Mouse (Mus musculus) mesoderm, embryonic 11.5 days (tissue): ENCODE results near the gene Il25.

Source experiments
- DNase-seq: peaks from one replicate; pipeline ENCODE4 v3.0.0-alpha.2; 2012; ENCODE audit warnings: low read depth, low spot score

Gene Il25

GRCm38 (mm10) chr14:54932645-54933150, at the start of gene Il25:
Gene Il25 (plus strand): TSS chr14:54932695.
- no peak for DNase-seq

GRCm38 (mm10) chr14:54883154-54884021, 49.1 kb upstream of the Il25 start, which contains the start of the genes Bcl2l2 and Gm20521:
Gene Bcl2l2 (plus strand): TSS chr14:54883377.
Gene Gm20521 (plus strand): TSS chr14:54883441.
- peak; percentile 91 for DNase-seq

GRCm38 (mm10) chr14:54884022-54884712, 48.3 kb upstream of the Il25 start:
- DNase-seq = no peak

GRCm38 (mm10) chr14:54885309-54885708, 47.2 kb upstream of the Il25 start:
- no peak for DNase-seq

DNA sequence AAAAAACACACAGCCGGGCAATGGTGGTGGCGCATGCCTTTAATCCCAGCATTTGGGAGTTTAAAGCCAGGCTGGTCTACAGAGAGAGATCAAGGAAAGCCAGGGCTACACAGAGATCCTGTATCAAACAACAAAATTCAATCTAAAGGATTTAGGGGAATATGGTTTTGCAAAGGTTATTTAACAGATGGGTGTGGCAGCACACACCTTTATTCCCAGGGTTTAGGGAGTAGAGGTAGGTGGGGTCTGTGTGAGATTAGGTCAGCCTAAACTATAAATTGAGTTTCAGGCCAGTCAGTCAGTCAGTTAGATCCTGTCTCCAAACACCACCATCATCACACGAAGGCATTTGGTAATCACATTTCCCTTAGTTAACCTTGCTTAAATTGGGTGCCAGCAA, 40.3 kb upstream of the Il25 start, which contains the start of gene Pabpn1:
Gene Pabpn1, plus strand, starts transcription at position 301 of the 400 bp plus-strand sequence.
- DNase-seq = no peak

DNA sequence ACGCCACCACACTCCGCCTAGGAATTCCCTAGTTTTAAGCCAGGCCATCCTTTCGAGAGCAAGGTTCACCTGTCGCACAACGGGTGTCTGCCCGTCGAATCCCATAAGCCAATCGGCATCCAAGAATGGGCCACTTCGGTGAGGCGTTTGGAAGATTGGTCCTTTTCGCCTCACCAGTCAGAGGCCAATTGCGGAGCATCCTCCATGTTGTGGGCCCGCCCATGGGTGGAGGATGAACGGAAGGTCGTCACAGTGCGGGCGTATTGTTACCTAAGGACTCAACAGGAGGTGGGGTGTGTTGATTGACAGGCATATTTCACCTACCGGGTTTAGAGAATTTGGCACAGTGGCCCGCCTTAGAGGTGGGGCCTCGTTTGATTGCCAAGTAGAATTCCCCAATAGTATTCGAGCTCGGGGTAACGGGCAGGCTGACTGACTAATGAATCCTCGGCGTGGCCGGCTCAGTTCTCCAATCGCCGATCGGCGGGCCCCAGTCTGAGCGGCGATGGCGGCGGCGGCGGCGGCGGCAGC, 38.8 kb upstream of the Il25 start:
- peak; percentile 99 for DNase-seq

GRCm38 (mm10) chr14:54894296-54895151, 38.0 kb upstream of the Il25 start:
- no peak for DNase-seq

GRCm38 (mm10) chr14:54897445-54897844, 35.0 kb upstream of the Il25 start:
- DNase-seq = no peak

GRCm38 (mm10) chr14:54900383-54900782, 32.1 kb upstream of the Il25 start:
- peak; percentile 85 for DNase-seq

DNA sequence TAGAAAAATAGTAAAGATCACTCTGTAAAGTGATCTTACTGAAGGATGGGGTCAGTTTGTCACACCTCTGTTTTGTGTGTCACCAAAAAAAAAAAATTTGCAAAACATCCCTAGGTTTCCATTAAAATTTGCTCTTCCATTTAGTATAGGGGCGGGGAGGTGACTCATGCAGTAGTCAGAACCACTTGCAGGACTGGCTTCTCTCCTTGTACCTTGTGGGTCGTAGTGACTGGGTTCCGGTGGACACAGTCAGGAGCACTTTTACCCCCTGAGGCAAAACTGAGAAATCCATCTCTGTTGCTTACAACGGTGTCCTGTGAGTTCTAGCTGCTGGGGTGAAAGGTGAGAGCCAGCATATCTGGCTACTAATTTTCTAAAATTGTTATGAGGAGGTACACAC, 28.9 kb upstream of the Il25 start:
- no peak for DNase-seq

DNA sequence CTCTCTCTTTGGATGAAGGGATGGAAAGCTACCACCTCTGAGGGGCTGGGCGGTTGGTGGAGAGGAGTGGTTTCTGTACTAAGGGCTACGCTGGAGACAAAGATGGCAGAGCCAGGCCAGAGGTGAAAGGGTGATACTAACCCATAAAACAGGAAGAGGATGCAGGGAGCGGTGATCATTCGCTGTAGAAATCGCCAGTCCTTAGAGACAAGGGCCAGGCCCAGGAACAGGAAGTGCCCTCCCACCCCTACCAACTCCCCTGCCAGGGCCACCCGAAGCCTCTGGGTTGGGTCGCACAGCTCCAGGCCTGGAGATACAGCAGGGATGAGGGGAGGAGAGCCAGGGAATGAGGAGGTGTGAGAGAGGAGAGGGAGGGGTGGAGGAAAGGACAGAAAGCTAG, 23.8 kb upstream of the Il25 start:
- DNase-seq = no peak

DNA sequence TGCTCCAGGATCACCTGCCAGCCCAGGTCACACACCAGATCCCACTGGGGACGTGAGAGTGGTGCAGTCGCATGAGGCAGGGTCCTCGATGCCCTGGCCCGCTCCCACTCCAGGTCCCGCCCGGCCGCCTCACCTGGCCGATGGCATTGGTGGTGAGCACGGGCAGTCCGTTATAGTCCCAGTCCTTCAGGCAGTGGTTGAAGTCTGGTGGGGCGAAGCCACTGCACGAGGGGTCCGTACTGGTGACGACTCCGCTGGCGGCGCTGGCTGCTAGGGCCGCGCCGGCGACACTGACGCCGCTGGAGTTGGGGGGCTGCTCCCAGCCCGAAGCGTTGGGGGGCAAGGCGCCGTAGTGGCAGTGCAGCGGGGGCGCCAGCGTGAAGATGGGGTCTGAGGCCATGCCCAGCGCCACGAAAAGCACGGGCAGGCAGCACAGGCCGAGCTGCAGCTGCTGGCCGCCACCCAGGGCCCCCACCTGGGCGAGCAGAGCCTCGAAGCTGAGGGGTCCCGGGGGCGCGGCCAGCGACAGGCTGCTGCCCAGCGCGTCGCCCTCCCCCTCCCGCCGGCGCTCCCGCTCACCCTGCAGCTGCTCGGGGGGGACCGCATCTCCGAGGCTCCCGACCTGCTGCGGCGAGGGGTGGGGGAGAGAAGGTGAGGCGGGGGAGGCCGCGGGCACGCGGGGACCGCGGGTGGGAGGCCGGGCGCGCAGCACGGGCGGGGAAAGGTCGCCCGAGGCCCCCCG, 20.2 kb upstream of the Il25 start:
- DNase-seq = no peak

GRCm38 (mm10) chr14:54912886-54913285, 19.6 kb upstream of the Il25 start, which contains the start of gene Slc22a17:
Gene Slc22a17 (minus strand): TSS chr14:54913132.
- peak; percentile 87 for DNase-seq

DNA sequence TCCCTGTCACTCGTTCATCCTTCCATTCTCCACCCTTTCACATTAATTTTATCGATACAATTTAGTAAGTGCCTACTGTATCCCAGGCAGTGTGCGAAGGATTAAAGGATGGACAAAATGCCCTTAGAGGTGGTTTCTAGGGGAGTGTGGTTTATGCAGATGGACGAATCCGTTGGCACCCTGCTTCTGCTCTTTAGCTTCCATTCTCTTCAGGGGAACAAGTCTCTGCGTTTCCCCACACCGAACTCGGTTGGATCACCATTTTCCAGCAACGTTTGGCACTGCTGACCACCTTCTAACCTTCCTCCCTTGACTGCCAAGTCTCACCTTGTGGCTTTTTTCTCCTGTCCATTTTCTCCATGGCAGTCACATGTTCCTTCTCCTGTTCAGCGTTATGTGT, 19.2 kb upstream of the Il25 start:
- DNase-seq = no peak

DNA sequence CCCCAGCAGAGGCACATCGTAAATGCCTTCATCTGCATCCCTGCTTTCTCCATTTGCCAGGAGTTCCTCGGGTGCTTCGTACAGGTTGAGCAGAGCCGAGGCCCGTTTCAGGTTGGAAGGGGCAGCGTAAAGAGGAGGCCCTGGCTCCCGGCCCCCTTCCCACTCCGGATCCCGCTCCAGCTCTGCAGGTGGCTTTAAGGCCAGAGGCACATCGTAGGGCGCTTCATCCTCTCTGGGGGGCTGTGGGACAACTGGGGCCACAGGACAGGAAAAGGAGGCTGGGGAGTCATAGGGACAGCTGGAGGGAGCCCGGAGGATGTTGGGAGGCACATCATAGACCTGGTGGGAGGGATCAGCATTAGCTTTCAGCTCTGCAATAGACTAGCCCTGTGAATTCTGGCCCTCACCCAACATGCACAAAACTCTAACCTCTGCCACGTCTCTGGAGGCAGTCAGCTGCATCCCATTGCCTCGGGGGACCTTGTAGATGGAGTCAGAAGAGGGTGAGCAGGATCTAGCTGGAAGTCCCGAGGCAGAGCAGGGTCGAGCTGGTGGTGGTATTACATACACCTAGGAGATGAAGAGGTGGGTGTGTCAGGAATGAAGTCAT, 12.3 kb upstream of the Il25 start:
- no peak for DNase-seq

- peak; percentile 74 for DNase-seq
These were observed 7.7 kb upstream of the Il25 start for GRCm38 (mm10) chr14:54924641-54925348.

GRCm38 (mm10) chr14:54925349-54926342, 6.8 kb upstream of the Il25 start, which contains the start of gene Efs:
Gene Efs (minus strand): TSS chr14:54926126.
- DNase-seq = peak; percentile 70
